Mouse (Mus musculus) ES-E14 (cell line): ENCODE data around the gene Gsta2. TPM values are rescaled to one million over a fixed set of nuclear protein-coding genes. Genes with fewer than 3 reads are reported as not detected.
A peak's percentile ranks its signal among the peaks of the same experiment; 100 is the strongest.

ENCODE experiments used
- DNase-seq: peaks from one replicate; pipeline ENCODE4 v3.0.0-alpha.2; 2013; ENCODE audit warnings: low read depth, low spot score
- H3K27ac ChIP-seq: 2 replicates; pipeline ENCODE4 v1.5.1; 2012; ENCODE audit warnings: low read depth, mild to moderate bottlenecking, low read length, moderate library complexity, mixed read lengths; ENCODE audit not compliant: poor library complexity, insufficient read depth, severe bottlenecking
- H3K36me3 ChIP-seq: 2 replicates; pipeline ENCODE4 v1.6.1; 2012; ENCODE audit warnings: mild to moderate bottlenecking, low read length, moderate library complexity, mixed read lengths; ENCODE audit not compliant: control insufficient read depth, poor library complexity, insufficient read depth, severe bottlenecking
- H3K4me1 ChIP-seq, 2 experiments: fragments of 150-350 bp in 1 of 2; sonication (generic) in 1 of 2; 2 replicates each; pipeline ENCODE4 v1.6.1; 2012; ENCODE audit warnings: low read length in 2 of 2, mild to moderate bottlenecking in 1 of 2, mixed read lengths in 1 of 2; ENCODE audit not compliant: control insufficient read depth in 2 of 2, insufficient read depth in 2 of 2, poor library complexity in 1 of 2
- H3K4me3 ChIP-seq, 2 experiments: fragments of 150-350 bp in 1 of 2; sonication (generic) in 1 of 2; 2 replicates each; pipeline ENCODE4 v1.5.1; 2012; ENCODE audit warnings: low read length in 2 of 2, low read depth in 1 of 2, mild to moderate bottlenecking in 1 of 2, mixed read lengths in 1 of 2; ENCODE audit not compliant: insufficient read depth in 1 of 2, poor library complexity in 1 of 2, severe bottlenecking in 1 of 2
- H3K9ac ChIP-seq: 2 replicates; pipeline ENCODE4 v1.6.1; 2012; ENCODE audit warnings: low read depth, mild to moderate bottlenecking, low read length, mixed read lengths; ENCODE audit not compliant: poor library complexity, insufficient read depth, severe bottlenecking
- H3K9me3 ChIP-seq: fragments of 150-350 bp; sonication (generic); 2 replicates; pipeline ENCODE4 v1.6.1; 2012; ENCODE audit warnings: low read depth, mild to moderate bottlenecking, low read length; ENCODE audit not compliant: control insufficient read depth, insufficient read depth
- CHD2 ChIP-seq: IDR thresholded peaks from 2 replicates; pipeline ENCODE4 v1.6.1; 2014; ENCODE audit warnings: mild to moderate bottlenecking, low read depth, low read length, inconsistent platforms
- HCFC1 ChIP-seq: IDR thresholded peaks from 2 replicates; pipeline ENCODE4 v1.6.1; 2012; ENCODE audit warnings: low read length, inconsistent platforms, borderline replicate concordance; ENCODE audit not compliant: insufficient read depth
- MAFK ChIP-seq: IDR thresholded peaks from 2 replicates; pipeline ENCODE4 v1.6.1; 2014; ENCODE audit warnings: mild to moderate bottlenecking, low read depth, low read length, inconsistent platforms; ENCODE audit not compliant: insufficient read depth
- ZC3H11A ChIP-seq: IDR thresholded peaks from 2 replicates; pipeline ENCODE4 v1.6.1; 2012; ENCODE audit warnings: low read depth, mild to moderate bottlenecking, inconsistent platforms, low read length, borderline replicate concordance
- ZNF384 ChIP-seq: IDR thresholded peaks from 2 replicates; pipeline ENCODE4 v1.6.1; 2012; ENCODE audit warnings: low read depth, low read length, inconsistent platforms
- in situ Hi-C, 2 experiments: fragments of 600-800 bp; cut with MboI; formaldehyde crosslinking; loops; one replicate each; pipeline ENCODE4 v1.15.1; 2025; ENCODE audit warnings: low sequenced_read_pairs in 2 of 2, inconsistent platforms in 1 of 2; ENCODE audit not compliant: unreplicated experiment in 2 of 2
- total RNA-seq: library from RNA; depleted of rRNA; stranded (reverse); fragments of 300-350 nt; gene quantifications from 2 replicates; pipeline ENCODE4 v1.2.3, GENCODE M21; 2012

Gene Gsta2
- total RNA-seq, 1 experiment = not detected

DNA sequence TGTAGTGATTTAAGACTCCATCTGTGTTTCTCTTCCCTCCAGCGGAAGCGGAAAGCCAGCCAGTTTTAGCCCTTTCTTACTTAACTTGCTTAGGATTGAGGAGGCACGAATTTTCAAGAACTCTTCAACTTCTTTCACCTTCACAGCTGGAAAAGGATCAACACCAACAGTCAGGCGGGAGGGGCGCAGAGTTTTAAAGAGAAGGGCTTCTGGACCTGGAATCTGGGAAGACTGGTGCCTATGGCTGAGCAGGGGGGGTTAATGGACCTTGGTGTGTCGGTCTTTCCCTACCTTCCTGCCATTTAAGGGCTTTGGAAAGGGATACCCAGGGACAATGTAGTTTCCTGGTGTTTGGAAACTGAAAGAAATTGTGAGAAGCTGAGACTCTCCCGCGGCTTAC lies 22.0 kb upstream of the Gsta2 start:
- no peak for DNase-seq
- TF ChIP-seq MAFK = no peak
- TF ChIP-seq CHD2 = no peak
- no peak for TF ChIP-seq ZC3H11A
- TF ChIP-seq HCFC1 = no peak
- no peak for TF ChIP-seq ZNF384
- peak overlapping the region; percentile 59 to 66 for H3K4me3 ChIP-seq

DNA sequence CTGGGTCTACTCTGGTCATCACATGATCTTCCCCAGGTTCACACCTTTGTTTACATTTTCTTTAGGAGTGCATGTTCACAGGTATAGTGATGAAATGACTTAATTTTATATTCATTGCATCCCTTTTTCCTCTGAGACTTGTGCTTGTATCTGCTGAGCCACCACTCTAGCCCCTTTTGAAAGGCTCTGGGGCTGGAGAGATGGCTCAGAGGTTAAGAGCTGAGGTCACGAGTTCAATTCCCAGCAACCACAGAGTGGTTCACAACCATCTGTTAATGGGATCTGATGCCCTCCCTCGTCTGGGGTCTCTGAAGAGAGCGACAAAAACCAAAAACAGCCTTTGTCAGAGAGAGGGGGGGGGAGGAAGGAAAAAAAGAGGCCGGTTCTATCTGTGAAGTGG lies 19.9 kb upstream of the Gsta2 start:
- Histone ChIP-seq H3K36me3 (no peaks in the 10 kb centered on the region), H3K4me1 (peaks cover 13 to 14% of the 10 kb centered on the region in 2 experiments), H3K4me3 (peak overlapping the region in 1 of 2 experiments; percentile 19; a peak in 1 of 4 replicates), H3K9ac (peak overlapping the region; percentile 41), H3K9me3 (no peaks in the 10 kb centered on the region), H3K27ac (peak overlapping the region; percentile 96)
- no peak for TF ChIP-seq ZNF384
- TF ChIP-seq HCFC1 = no peak
- TF ChIP-seq MAFK = no peak
- no peak for TF ChIP-seq ZC3H11A
- TF ChIP-seq CHD2 = no peak; the same call in 1 of the 2 replicates
- peak; percentile 56 for DNase-seq
- in situ Hi-C loops = no loop called here

More for the DNA sequence above, 22.0 kb upstream of the Gsta2 start:
- in situ Hi-C loops = no loop called here
- Histone ChIP-seq H3K9me3 (no peaks in the 10 kb centered on the region), H3K36me3 (no peaks in the 10 kb centered on the region), H3K4me1 (peaks cover 6 to 11% of the 10 kb centered on the region in 2 experiments; a peak in 3 of 4 replicates), H3K9ac (peak overlapping the region; percentile 75), H3K27ac (peak overlapping the region; percentile 96)

DNA sequence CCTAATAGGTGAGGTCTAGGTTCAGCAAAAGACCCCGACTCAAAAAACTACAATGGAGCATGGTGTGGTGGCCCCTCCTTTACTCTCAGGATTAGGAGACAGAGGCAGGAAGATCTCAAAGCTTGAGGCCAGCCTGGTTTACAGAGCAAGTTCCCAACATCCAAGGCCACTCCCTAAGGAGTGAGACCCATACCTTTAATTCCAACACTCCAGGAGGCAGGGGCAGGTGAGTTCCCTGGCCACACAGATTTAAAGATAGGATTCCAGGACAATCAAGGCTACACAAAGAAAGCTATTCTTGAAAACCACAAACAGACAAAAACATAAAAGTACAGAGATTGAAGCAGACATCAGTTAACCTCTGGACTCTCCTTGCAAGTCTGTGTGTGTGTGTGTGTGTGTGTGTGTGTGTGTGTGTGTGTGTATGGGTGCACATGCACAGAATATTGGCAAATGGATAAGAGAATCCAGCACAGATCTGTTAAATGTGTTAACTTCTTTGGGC lies 19.3 kb upstream of the Gsta2 start:
- in situ Hi-C loops = no loop called here
- no peak; the same call in 1 of the 2 replicates for TF ChIP-seq CHD2
- no peak for TF ChIP-seq HCFC1
- TF ChIP-seq ZNF384 = no peak
- no peak for TF ChIP-seq MAFK
- TF ChIP-seq ZC3H11A = no peak
- Histone ChIP-seq H3K36me3 (no peaks in the 10 kb centered on the region), H3K9ac (no peak overlapping the region), H3K4me3 (peak overlapping the region in 1 of 2 experiments; percentile 13; a peak in 1 of 4 replicates), H3K27ac (peak overlapping the region; percentile 96), H3K4me1 (peaks cover 14 to 18% of the 10 kb centered on the region in 2 experiments), H3K9me3 (no peaks in the 10 kb centered on the region)
- DNase-seq = peak; percentile 88

DNA sequence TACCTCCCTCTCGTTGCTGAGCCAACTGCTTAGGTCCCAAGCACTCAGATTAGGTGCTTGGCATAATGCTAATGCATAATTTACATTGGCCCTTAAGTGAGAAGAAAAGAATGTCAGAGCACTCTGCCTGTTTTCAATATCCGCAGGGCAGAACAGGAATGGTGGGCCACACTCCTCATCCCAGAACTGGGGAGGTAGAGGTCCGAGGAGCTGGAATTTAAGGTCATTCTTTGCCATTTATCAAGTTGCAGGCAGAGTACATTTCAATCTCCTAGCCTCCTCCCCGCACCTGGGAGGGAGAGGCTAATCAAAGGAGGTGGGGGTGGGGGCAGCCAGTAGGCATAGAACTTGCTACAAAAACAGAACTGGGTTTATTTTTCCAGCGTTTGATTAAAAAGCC lies 18.8 kb upstream of the Gsta2 start:
- peak; percentile 56 for DNase-seq
- H3K4me3 ChIP-seq = peak overlapping the region in 1 of 2 experiments; percentile 13; a peak in 2 of 4 replicates
- in situ Hi-C loops = no loop called here
- peak overlapping the region; percentile 65 for H3K9ac ChIP-seq
- no peaks in the 10 kb centered on the region for H3K36me3 ChIP-seq
- H3K27ac ChIP-seq = peak overlapping the region; percentile 96
- peaks cover 14 to 18% of the 10 kb centered on the region in 2 experiments for H3K4me1 ChIP-seq
- no peaks in the 10 kb centered on the region for H3K9me3 ChIP-seq
- TF ChIP-seq MAFK (no peak), ZC3H11A (no peak), ZNF384 (no peak), HCFC1 (no peak), CHD2 (no peak)

DNA sequence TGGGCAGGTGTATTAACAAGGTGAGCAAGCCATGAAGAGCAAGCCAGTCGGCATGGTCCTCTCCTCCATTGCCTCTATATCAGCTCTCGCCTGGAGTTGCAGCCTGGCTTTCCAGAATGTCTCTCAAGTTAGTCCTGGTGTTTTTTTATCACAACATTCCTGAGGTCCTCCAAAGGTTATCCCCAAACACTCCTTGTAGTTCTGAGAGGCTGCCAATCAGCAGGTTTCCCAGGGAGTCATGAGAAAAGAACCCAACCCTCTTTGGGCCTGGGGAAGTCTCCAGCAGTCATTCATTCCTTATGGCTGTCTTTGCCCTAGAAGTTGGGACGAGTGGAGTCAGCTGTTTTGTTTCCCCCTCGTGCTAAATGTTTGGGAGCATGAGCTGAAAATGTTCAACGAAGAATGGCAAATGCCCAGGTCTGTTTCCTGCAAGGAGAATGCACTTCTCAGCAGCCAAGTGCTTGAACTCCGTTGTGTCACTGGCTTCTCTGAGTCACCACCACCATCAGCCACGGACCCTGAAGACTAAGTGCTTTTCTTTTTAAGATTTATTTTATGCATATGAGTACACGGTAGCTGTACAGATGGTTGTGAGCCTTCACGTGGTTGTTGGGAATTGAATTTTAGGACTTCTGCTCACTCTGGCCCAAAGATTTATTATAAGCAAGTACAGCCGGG lies 17.4 kb upstream of the Gsta2 start:
- Histone ChIP-seq H3K9me3 (no peaks in the 10 kb centered on the region), H3K9ac (peak overlapping the region; percentile 64), H3K4me1 (peaks cover 14 to 18% of the 10 kb centered on the region in 2 experiments), H3K36me3 (no peaks in the 10 kb centered on the region), H3K27ac (peak overlapping the region; percentile 96), H3K4me3 (no peak overlapping the region)
- in situ Hi-C loops = no loop called here
- TF ChIP-seq ZNF384 = peak; percentile 13; the same call in 1 of the 2 replicates
- no peak for TF ChIP-seq ZC3H11A
- no peak for DNase-seq
